Mouse (Mus musculus) adrenal gland, adult 2 months (tissue): Measurements from ENCODE around the gene Pnma3. TPM values are rescaled to one million over a fixed set of nuclear protein-coding genes. Genes with fewer than 3 reads are reported as not detected.
"Not testable (repeated sequence)": the region's sequence is repeated elsewhere in the genome, so short reads cannot be mapped to it uniquely, and the experiment has no call there.

Experiments
- DNase-seq: peaks from one replicate; pipeline ENCODE4 v3.0.0; 2021
- long read RNA-seq: library from polyadenylated mRNA; stranded (forward); transcript quantifications from one replicate; pipeline ENCODE4 v2.0.0, GENCODE M21; 2021
- polyA plus RNA-seq: library from polyadenylated mRNA; depleted of rRNA; stranded (reverse); fragments of >200 nt; gene quantifications from 2 replicates; pipeline ENCODE4 v1.2.3, GENCODE M21; 2012; rRNA removed
- total RNA-seq, 2 experiments: library from RNA; stranded (reverse); gene quantifications; 2 replicates each; pipeline ENCODE4 v1.2.3; 2021

The Pnma3 gene
- under 1 TPM; 0.14 to 0.41 TPM for total RNA-seq
- polyA plus RNA-seq, result 0.17 and 0.19 TPM in 2 replicates
- long read RNA-seq, result 0 reads

- no peak for DNase-seq
Observed at GRCm38 (mm10) chrX:73064415-73064793, at the start of gene Pnma3. Pnma3 (plus strand) TSS chrX:73064787.

- DNase-seq, result no peak
Observed at GRCm38 (mm10) chrX:73037003-73037402, 27.6 kb upstream of the Pnma3 start, which contains the start of gene Pnma5. Pnma5 (minus strand) TSS chrX:73037103.

- DNase-seq, result no peak
Observed at GRCm38 (mm10) chrX:73038831-73039230, 25.8 kb upstream of the Pnma3 start.

DNA sequence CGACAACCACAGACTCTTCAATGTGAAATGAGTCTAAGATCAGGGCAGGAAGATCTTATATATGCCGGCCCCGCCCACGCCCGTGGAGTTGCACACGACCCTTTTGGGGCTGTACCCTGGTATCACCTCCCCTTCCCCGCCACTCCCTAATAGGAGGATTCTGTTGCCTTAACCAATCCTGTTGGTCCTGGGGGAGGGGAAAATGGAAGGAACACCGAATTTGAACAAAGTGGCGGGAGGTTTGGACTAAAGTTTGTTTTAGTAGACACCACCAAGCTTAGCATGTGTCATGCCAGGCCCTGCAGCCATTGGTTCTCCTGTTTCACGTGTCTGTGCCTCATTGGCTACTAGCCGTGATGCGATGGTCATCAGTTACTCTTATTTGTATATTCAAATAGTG is 24.9 kb upstream of the Pnma3 start:
- DNase-seq, result no peak

DNA sequence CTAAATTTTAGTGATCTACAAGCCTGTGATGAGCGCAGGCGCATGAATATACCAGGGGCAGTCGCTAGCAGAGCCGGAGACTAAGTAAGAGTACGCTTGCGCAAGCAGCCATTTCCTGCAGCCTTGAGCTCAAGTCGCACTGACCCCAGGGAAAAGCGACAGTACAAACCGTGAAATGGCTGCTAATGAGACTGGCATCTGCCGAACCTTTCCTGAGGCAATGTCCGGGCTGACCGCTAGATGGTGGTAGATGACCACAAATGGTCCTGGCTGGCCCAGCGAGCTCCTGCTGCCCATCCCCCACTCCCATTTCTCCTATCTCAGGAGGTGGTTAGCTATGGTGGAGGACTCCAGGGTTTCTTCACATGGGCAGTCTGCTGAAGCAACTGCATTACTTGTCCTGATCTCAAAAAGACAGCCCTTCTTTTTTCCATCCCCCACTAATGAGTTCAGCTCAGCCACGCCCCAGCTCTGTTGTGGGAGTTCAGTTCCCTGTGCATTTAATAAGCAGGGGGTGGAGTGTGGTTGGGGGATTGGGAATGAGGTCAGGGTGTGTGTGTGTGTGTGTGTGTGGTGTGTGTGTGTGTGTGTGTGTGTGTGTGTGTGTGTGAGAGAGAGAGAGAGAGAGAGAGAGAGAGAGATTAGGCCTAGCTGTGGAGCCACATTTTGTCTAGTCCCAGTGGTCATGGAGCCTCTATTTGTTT is 10.6 kb upstream of the Pnma3 start:
- DNase-seq, result peak; percentile 92

DNA sequence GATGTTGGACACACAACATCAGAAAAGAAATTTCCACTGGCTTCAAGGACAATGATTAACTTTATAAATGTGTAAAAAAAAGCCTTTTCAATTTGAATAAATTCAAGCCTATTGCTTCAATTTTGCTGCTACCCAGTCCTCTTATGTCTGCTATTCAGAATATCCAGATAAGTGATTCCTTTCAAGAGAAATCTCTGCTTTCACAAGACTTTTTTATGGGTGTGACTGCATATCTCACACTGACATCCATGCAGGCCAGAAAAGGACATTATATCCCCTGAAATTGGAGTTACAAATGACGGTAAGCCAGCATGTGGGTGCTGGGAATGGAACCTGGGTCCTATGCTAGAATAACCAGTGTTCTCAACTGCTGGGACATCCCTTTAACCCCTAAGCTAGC is 3.1 kb upstream of the Pnma3 start:
- no peak for DNase-seq

GRCm38 (mm10) chrX:73062323-73062722 is 2.3 kb upstream of the Pnma3 start:
- no peak for DNase-seq

DNA sequence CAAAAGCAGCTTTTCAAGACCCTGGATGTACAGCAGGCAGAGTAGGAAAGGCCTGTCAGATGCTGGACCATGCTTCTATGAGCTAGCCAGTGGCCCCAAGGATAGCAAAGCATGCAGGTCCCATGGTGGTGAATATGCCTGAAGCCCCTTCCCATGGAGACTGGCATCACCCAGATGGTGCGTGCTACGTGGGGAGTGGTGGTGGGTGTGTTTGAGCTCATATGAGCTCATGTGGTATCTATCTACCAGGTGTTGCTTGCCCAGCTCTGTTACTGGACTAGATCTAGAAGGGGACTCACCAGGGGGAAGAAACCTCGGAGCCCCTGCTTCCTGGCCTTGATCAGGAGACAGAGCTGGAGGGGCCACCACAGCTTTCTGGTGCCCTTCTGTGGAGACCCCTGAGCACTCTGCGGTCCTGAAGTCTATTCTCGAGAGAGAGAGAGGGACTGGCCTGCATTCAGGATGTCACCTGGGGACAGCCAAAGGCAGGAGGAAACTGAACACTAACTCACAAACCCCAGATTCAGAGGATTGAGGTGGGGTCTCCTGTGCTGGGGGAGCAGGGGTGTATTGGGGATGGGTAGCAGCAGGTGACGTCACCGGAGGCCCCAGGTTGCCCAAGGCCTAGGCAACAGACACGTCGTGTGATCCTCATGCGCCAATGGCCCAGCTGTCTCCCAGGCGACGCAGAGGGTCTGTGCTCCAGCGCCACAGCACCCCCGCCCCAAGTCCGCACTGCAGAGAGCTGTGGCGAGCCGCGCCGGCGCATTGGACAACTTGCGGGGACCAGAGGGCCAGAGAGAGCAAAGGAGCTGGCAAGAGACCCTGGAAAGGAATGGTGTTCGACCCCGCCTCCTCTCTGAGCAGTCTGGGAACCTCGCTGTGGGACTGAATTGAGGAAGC is 824 bp upstream of the Pnma3 start:
- DNase-seq, result no peak

DNA sequence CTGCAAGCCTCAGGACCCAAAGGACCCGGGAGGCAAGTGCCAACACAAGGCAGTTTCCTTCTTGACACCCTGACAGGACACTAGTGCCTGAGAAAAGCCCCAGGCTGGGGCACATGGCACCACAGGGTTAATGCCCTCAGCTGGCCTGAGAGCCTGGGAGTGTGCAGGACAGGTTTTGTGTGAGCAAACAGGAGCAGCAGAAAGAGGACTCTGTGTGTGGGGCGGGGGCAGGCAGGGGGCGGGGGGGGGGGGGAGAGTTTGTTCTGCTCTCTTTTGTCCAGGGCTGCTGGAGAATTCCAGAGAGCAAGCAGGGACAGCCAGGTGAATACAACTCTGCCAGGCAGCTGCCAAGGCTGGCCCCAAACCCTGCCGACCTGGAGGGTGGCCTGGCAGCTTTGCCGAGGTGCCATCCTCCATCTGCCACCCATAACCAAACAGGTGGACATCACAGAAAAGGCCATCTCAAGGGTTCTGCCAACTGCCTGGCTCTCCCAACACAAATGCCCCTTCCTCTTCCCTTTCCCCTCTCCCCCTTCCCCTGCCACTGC is 2.3 kb downstream of the Pnma3 start:
- not testable (repeated sequence) for DNase-seq

- DNase-seq, result not testable (repeated sequence)
Observed at GRCm38 (mm10) chrX:73082267-73083055, 17.9 kb downstream of the Pnma3 start, which contains the start of gene Xlr4a. Xlr4a (minus strand) TSS chrX:73082478.

DNA sequence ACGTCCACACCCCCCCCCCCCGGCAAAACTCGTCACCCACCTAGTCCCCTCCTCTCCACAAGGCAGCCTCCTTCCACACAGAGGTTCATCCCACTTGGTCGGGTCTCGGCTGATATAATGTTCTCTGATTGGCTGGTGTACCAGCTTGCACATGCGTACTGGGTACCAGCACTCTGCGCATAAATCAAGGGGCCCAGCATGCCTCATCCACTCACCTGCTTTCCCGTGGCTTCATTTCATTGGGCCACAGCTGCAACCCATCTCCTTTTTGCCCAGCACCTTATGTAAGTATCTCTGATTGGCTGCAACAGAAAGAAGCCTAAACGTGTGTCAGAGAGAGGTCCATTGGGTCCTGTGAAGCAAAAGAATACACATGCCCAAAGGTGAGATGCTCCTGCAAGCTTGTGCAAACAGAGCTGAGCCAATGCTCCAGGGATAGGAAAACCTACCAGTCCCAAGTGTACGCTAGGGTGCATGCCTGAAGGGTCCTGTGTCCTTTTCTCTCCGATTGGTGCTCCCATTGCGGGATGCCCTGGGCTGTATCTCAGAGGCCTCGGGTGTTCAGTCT is 32.4 kb downstream of the Pnma3 start, which contains the start of gene Xlr3a:
Gene Xlr3a (minus strand): TSS at position 155 of the 568 bp plus-strand sequence.
- not testable (repeated sequence) for DNase-seq

GRCm38 (mm10) chrX:73116747-73117146 is 52.2 kb downstream of the Pnma3 start, which contains the start of gene Gm14685:
Gm14685 (plus strand) TSS chrX:73117047.
- DNase-seq, result not testable (repeated sequence)

Other genes with a start within 250 kb of the Pnma3 start
- gene Gabrq, start 239.6 kb upstream of the Pnma3 start, total RNA-seq, result under 1 TPM in 1 of 2 experiments, not detected in 1; 0.35 TPM
- 0.13 and 0.15 TPM in 2 replicates for gene Gabrq, start 239.6 kb upstream of the Pnma3 start, polyA plus RNA-seq
- 10 to 100 TPM; 44.1 to 53.6 TPM for gene Cetn2, start 146.4 kb upstream of the Pnma3 start, total RNA-seq
- gene Cetn2, start 146.4 kb upstream of the Pnma3 start, polyA plus RNA-seq, result 1.6 and 2.1 TPM in 2 replicates
- gene Nsdhl, start 146.2 kb upstream of the Pnma3 start, total RNA-seq, result 10 to 100 TPM; 35.5 to 69.9 TPM
- gene Nsdhl, start 146.2 kb upstream of the Pnma3 start, polyA plus RNA-seq, result 10.7 and 18.0 TPM in 2 replicates
- 1 to 10 TPM; 2.4 to 3.6 TPM for gene Zfp185, start 77.4 kb upstream of the Pnma3 start, total RNA-seq
- gene Zfp185, start 77.4 kb upstream of the Pnma3 start, polyA plus RNA-seq, result 2.4 and 2.5 TPM in 2 replicates
- under 1 TPM; 0.24 to 0.32 TPM for gene Pnma5, start 27.7 kb upstream of the Pnma3 start, total RNA-seq
- not detected in 2 replicates for gene Pnma5, start 27.7 kb upstream of the Pnma3 start, polyA plus RNA-seq
- gene Xlr4a, start 17.7 kb downstream of the Pnma3 start, total RNA-seq, result 1 to 10 TPM in 1 of 2 experiments, not detected in 1; 2.0 TPM
- gene Xlr4a, start 17.7 kb downstream of the Pnma3 start, polyA plus RNA-seq, result not detected in 2 replicates
- 1 to 10 TPM in 1 of 2 experiments, not detected in 1; 3.5 TPM for gene Xlr3a, start 32.3 kb downstream of the Pnma3 start, total RNA-seq
- 0.92 TPM in 1 of 2 replicates, not detected in the other for gene Xlr3a, start 32.3 kb downstream of the Pnma3 start, polyA plus RNA-seq
- gene Gm14685, start 52.3 kb downstream of the Pnma3 start, total RNA-seq, result not detected
- gene Gm14685, start 52.3 kb downstream of the Pnma3 start, polyA plus RNA-seq, result not detected in 2 replicates
- not detected for gene Xlr5b, start 84.0 kb downstream of the Pnma3 start, total RNA-seq
- not detected in 2 replicates for gene Xlr5b, start 84.0 kb downstream of the Pnma3 start, polyA plus RNA-seq
- under 1 TPM; 0.12 to 0.31 TPM for gene DXBay18, start 84.7 kb downstream of the Pnma3 start, total RNA-seq
- not detected in 2 replicates for gene DXBay18, start 84.7 kb downstream of the Pnma3 start, polyA plus RNA-seq
- gene Spin2d, start 112.2 kb downstream of the Pnma3 start, total RNA-seq, result not detected
- gene Spin2d, start 112.2 kb downstream of the Pnma3 start, polyA plus RNA-seq, result not detected in 2 replicates
- gene Xlr3b, start 127.4 kb downstream of the Pnma3 start, total RNA-seq, result 10 to 100 TPM in 1 of 2 experiments, 1 to 10 TPM in 1; 1.8 to 10.8 TPM
- 0.17 and 0.19 TPM in 2 replicates for gene Xlr3b, start 127.4 kb downstream of the Pnma3 start, polyA plus RNA-seq
- gene Xlr4b, start 149.5 kb downstream of the Pnma3 start, total RNA-seq, result 1 to 10 TPM in 1 of 2 experiments, under 1 TPM in 1; 0.61 to 1.1 TPM
- gene Xlr4b, start 149.5 kb downstream of the Pnma3 start, polyA plus RNA-seq, result 0.06 TPM in 1 of 2 replicates, not detected in the other
- gene F8a, start 163.5 kb downstream of the Pnma3 start, total RNA-seq, result 10 to 100 TPM in 1 of 2 experiments, 1 to 10 TPM in 1; 8.0 to 11.8 TPM
- gene F8a, start 163.5 kb downstream of the Pnma3 start, polyA plus RNA-seq, result 50.8 and 53.5 TPM in 2 replicates
- 1 to 10 TPM in 1 of 2 experiments, not detected in 1; 1.7 TPM for gene Xlr4c, start 178.3 kb downstream of the Pnma3 start, total RNA-seq
- gene Xlr4c, start 178.3 kb downstream of the Pnma3 start, polyA plus RNA-seq, result not detected in 2 replicates
- gene Xlr3c, start 200.6 kb downstream of the Pnma3 start, total RNA-seq, result under 1 TPM in 1 of 2 experiments, not detected in 1; 0.32 TPM
- not detected in 2 replicates for gene Xlr3c, start 200.6 kb downstream of the Pnma3 start, polyA plus RNA-seq
- gene Xlr5a, start 228.2 kb downstream of the Pnma3 start, total RNA-seq, result under 1 TPM in 1 of 2 experiments, not detected in 1; 0.49 TPM
- gene Xlr5a, start 228.2 kb downstream of the Pnma3 start, polyA plus RNA-seq, result not detected in 2 replicates
- not detected for gene Xlr5c, start 228.2 kb downstream of the Pnma3 start, total RNA-seq
- 0.25 TPM in 1 of 2 replicates, not detected in the other for gene Xlr5c, start 228.2 kb downstream of the Pnma3 start, polyA plus RNA-seq